Mouse (Mus musculus) embryonic fibroblast, embryonic 13.5 days (primary cell): ENCODE data around the gene Elmo1.

Source experiments
- CTCF ChIP-seq: IDR thresholded peaks from 2 replicates; pipeline ENCODE4 v1.5.1; 2011; ENCODE audit warnings: mild to moderate bottlenecking, control low read depth, low read length, moderate library complexity, borderline replicate concordance; ENCODE audit not compliant: insufficient read depth
- POLR2A ChIP-seq: IDR thresholded peaks from 2 replicates; pipeline ENCODE4 v1.6.1; 2011; ENCODE audit warnings: low read depth, mild to moderate bottlenecking, control low read depth, low read length, moderate library complexity

GRCm38 (mm10) chr13:20323478-20323877 is 233.1 kb downstream of the Elmo1 start:
- TF ChIP-seq CTCF (no peak), POLR2A (no peak)
